Mouse (Mus musculus): ENCODE data around the gene Pfdn2.

DNA sequence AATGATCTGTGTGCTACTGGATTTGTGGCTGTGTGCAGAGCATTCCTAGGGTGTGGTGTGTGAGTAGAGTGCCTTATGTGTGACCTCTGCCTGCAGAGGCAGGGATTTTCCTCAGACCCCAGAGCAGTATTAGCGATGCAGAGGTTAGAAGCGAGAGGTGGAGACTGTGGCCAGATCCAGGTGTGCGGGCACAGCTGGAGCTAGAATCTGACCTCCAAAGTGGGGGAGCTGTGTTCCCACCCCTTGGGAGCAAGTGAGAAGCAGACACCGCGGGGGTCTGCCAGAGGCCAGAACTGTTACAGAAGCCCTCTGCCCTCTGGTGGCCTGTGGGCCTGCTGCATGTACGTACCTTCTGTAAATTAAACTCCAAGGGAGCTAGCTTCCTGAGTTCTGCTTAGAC, 41.6 kb downstream of the Pfdn2 start:
- TF ChIP-seq CTCF (IDR thresholded peaks at IDR 0.05) (peak; percentile 28; the same call in 1 of the 2 replicates), POLR2A (IDR thresholded peaks at IDR 0.05; ENCODE audit: insufficient read depth, low read depth, low read length) (no peak)

Data from heart, adult 2 months (tissue).